Mouse (Mus musculus): ENCODE data around the gene Katna1.
"Not testable (repeated sequence)": the region's sequence is repeated elsewhere in the genome, so short reads cannot be mapped to it uniquely, and the experiment has no call there.

Gene Katna1

GRCm38 (mm10) chr10:7725751-7726500 lies at the start of gene Katna1:
Gene Katna1 (plus strand): TSS chr10:7726000.
- peak; percentile 74 to 78 for DNase-seq (ENCODE audit: low spot score in 2 of 2)

DNA sequence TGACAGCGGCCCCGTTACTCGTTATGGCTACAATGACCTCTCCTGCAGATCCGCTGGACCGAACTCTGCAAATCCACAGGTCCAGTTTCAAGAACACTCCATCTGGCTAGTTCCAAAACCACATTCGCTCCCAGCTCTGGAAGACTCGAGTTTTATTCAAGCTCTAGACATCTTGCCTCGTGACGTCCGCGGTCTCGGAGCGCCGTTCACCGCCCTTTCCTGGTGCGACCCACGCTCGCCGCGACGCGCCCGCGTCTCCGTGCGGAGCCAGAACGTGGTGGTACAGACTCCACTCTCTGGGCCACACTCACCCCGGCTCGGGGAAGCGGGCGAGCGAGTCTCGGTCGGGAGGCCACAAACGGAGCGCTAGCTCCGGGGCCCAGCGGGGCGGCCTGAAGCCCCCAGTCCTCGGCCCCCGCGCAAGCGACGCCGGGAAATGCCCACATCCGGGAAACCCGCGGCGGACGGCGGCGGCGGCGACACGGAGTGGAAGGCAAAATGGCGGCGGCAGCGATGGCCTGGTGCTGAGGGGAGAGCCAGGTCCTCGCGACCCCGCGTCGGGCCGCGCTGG lies 45.0 kb upstream of the Katna1 start, which contains the start of the genes Pcmt1 and Lats1:
Pcmt1 (minus strand) TSS at position 406 of the 571 bp plus-strand sequence.
Lats1 (plus strand) TSS at position 484 of the 571 bp plus-strand sequence.
- peak; percentile 73 to 74 for DNase-seq (ENCODE audit: low spot score in 2 of 2)

DNA sequence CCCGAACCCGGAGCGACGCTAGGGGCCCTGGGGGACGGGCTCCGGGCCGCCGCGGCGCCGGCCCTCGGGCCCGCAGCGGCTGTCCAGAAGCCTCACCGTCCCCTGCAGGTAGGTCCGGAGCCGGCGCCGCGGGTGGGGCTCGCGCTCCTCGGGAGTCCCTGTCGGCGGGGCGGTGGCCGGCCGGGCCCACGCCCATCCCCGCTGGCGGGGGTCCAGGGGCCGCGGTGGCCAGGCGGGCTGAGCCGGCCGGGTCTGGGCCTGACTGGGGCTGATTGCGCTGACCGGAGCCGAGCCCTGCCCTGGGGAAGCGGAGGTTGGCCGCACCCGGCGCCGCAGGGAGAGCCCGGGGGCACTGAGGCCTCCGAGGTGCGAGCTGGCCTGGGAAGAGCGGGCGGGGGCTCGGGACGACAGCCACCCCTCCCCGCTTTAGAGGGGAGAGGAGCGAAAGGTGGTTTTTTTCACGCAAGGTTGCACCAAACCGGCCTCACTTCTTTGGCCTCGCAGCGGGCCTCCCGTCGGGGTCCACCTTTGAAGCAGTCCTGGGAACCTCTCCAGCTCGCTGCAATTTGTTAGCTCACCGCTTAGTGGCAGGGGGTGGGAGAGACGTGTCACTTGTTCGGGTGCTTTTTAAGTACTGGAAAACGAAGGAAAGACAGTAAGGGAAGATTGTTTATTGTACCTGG lies 44.3 kb upstream of the Katna1 start:
- peak; percentile 19 to 28 for DNase-seq (ENCODE audit: low spot score in 2 of 2)

DNA sequence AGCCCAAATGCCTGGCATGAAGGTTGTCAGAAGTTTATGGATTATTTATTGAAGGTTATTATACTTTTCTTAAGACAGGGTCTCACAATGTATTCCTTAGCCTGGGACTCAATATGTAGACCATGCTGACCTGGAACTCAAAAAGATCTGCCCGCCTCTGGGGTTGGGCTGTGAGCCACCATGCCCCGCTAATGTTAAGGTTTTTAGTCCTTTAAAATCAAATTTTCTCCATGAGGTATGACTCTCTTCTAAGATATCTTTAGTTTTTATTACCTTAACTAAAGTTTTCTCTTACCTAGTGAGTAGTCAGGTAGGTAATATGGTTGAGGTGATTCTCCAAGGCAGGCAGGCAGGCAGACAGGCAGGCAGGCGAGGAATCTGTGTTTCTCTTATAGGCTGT lies 43.6 kb upstream of the Katna1 start:
- no peak for DNase-seq (ENCODE audit: low spot score in 2 of 2)

- no peak for DNase-seq (ENCODE audit: low spot score in 2 of 2)
Observed at GRCm38 (mm10) chr10:7686902-7687301, 38.9 kb upstream of the Katna1 start.

DNA sequence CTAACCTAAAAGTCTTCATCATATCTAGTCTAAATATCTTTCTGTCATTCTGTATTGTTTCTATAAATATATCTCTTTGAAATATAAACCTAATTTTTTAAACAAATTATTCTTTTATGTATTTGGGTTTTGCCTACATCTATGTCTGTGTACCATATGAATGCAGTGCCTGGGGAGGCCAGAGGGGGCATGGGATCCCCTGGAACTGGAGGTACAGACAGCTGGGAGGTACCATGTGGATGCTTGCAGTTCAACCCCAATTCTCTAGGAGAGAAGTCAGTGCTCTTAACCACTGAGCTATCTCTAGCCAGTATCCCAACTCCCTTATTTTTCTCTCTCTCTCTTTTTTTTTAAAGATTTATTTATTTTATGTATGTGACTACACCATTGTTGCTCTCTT lies 30.5 kb upstream of the Katna1 start:
- no peak for DNase-seq (ENCODE audit: low spot score in 2 of 2)

- DNase-seq (ENCODE audit: low spot score in 2 of 2): no peak
Observed at GRCm38 (mm10) chr10:7700120-7700519, 25.7 kb upstream of the Katna1 start.

DNA sequence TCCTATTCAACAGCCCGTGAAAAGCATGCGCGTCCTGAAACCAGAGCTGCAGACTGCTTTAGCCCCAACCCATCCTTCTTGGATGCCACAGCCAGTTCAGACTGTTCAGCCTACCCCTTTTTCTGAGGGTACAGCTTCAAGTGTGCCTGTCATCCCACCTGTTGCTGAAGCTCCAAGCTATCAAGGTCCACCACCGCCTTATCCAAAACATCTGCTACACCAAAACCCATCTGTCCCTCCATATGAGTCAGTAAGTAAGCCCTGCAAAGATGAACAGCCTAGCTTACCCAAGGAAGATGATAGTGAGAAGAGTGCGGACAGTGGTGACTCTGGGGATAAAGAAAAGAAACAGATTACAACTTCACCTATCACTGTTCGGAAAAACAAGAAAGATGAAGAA lies 23.2 kb upstream of the Katna1 start:
- no peak for DNase-seq (ENCODE audit: low spot score in 2 of 2)

- no peak for DNase-seq (ENCODE audit: low spot score in 2 of 2)
Observed at GRCm38 (mm10) chr10:7710121-7710520, 15.7 kb upstream of the Katna1 start.

- no peak for DNase-seq (ENCODE audit: low spot score in 2 of 2)
Observed at GRCm38 (mm10) chr10:7712506-7712905, 13.3 kb upstream of the Katna1 start.

DNA sequence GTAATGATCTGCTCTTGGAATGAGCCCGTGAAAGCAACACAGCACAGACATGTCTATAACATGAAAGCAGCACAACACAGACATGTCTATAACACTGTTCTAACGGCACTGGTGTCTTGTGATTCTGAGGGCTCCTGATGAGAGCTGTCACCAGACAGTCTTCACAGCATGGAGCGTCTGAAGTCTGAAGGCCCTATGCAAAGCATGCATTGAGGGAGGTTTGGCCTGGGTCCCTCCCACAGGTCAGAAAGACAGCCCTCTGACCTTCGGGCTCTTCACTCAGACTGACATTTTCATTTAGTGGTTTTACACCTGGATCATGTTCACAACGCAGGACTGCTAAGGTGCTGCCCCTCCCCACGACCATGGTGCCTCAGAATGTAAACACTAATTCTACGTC lies 10.7 kb upstream of the Katna1 start:
- DNase-seq (ENCODE audit: low spot score in 2 of 2): no peak

DNA sequence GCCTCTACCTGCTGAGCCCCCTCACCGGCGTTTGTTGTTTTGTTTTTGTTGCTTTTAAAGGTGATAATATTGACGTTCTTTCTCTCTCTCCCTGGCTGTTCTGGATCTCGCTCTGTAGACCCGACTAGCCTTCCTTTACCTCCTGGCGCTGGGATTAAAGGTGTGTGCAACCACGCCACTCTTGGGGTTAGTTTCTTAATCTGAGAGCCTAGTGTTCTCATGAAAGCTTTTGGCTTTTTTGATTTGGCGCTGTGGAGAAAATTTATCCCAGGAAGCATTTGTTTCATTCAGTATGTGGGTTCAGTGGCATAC lies 657 bp downstream of the Katna1 start:
- no peak for DNase-seq (ENCODE audit: low spot score in 2 of 2)

- no peak for DNase-seq (ENCODE audit: low spot score in 2 of 2)
Observed at GRCm38 (mm10) chr10:7727011-7727410, 1.2 kb downstream of the Katna1 start.

- no peak for DNase-seq (ENCODE audit: low spot score in 2 of 2)
Observed at GRCm38 (mm10) chr10:7731582-7731981, 5.8 kb downstream of the Katna1 start.

GRCm38 (mm10) chr10:7737122-7737521 lies 11.3 kb downstream of the Katna1 start:
- DNase-seq (ENCODE audit: low spot score in 2 of 2): no peak

DNA sequence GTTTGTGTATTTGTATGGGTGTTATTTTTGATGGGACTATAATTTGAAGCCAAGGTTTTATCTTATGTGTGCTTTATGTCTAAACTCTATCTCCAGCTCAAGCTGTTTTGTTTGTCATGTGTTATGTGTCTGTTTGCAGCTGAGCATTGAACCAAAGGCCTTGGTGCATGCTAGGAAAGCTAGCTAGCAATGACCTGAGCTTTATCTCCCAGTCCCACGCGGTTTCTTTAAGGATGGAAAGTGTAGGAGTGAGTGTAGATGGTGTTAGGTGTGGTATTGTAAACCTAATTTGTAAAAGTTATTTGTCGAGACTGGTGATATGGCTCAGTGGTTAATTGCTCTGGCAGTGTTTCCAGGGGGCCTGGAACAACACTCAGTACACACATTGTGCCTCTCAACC lies 12.1 kb downstream of the Katna1 start:
- DNase-seq (ENCODE audit: low spot score in 2 of 2): no peak

DNA sequence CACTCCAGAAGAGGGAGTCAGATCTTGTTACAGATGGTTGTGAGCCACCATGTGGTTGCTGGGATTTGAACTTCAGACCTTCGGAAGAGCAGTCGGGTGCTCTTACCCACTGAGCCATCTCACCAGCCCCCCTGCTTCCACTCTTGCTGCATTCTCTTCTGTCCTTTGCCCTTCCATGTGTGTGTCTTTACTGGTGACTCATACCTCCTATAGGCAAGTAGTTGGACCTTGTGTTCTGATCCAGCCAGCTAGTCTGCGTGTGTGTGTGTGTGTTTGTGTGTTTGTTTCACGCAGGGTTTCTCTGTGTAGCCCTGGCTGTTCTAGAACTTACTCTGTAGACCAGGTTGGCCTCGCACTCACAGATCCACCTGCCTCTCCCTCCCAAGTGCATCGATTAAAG lies 19.7 kb downstream of the Katna1 start:
- not testable (repeated sequence) for DNase-seq (ENCODE audit: low spot score in 2 of 2)

- no peak for DNase-seq (ENCODE audit: low spot score in 2 of 2)
Observed at GRCm38 (mm10) chr10:7748752-7749151, 23.0 kb downstream of the Katna1 start.

DNA sequence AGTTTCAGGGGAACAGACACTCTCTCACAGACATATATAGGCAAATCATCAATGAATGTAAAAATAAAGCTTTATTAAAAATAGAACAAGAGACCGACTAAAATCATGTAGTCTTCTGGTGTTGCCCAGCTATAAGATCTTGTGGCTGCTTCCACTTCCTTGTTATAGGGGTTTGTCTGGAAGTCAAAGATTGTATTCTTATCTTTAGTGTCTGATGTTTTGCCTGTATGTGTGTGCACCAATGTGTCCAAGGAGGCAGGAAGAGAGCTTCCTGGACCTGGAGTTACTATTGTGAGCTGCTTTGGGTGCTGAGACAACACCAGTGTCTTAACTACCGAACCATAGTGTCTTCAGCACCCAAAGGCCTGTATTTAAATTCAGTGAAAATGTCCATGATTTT lies 31.7 kb downstream of the Katna1 start:
- DNase-seq (ENCODE audit: low spot score in 2 of 2): no peak

DNA sequence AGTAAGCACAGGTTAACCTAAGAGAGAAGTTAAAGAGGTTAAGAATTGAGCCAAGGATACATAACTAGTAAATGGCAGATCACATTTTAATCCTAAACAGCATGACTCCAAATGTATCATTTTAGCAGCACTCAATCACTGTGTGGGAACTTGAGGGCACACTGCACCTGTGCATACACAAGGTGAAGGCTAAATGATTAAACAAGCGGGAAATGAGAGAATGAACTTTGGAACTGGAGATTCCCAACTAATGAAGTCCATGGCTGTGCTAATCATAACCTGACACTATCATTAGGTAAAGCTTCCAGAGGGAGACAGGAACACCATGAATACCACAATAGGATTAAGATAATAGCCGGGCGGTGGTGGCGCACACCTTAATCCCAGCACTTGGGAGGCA lies 46.5 kb downstream of the Katna1 start:
- DNase-seq (ENCODE audit: low spot score in 2 of 2): no peak

DNA sequence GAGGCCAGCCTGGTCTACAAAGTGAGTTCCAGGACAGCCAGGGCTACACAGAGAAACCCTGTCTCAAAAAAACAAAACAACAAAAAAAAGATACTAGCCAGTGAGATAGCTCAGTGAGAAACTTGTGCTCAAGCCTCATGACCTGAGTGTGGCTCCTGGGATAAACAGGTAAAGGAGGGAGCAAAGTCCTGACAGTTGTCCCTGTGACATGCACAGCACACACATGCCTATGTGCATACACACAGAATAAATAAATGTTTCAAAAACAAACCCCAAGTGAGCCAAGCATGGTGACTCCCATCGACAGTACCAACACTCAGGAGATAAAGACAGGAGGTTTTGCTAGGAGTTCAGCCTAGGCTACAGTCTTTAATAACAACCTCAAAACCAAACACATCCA lies 47.0 kb downstream of the Katna1 start:
- DNase-seq (ENCODE audit: low spot score in 2 of 2): no peak

DNA sequence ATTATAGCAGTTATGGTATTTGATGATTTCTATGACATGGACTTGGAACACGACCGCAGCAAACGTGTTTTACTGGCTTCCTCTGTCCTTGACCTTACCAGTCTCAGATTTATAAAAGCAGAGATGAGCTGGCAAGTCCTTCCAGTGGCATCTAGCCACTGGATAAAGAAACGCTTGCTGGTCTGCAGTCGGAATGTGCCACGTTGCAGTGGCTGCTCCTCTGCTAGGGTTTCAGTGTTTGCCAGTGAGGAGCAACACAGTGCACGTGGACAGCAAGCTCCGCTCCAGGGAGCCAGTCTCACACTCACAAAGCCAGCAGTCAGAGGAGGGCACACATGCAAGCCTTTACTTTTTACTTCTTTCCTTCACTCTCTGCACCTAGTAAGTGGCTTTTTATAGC lies 49.6 kb downstream of the Katna1 start:
- DNase-seq (ENCODE audit: low spot score in 2 of 2): no peak

GRCm38 (mm10) chr10:7778361-7778760 lies 52.6 kb downstream of the Katna1 start:
- DNase-seq (ENCODE audit: low spot score in 2 of 2): no peak

All from frontal cortex, postnatal 25 days (tissue).